Mouse (Mus musculus) liver, adult (tissue): ENCODE data around the gene Pacsin3.

Experiments
- GATA4 ChIP-seq: IDR thresholded peaks from 2 replicates; pipeline ENCODE4 v1.6.1; 2014; ENCODE audit warnings: mild to moderate bottlenecking, low read length; ENCODE audit not compliant: insufficient replicate concordance

Gene Pacsin3

DNA sequence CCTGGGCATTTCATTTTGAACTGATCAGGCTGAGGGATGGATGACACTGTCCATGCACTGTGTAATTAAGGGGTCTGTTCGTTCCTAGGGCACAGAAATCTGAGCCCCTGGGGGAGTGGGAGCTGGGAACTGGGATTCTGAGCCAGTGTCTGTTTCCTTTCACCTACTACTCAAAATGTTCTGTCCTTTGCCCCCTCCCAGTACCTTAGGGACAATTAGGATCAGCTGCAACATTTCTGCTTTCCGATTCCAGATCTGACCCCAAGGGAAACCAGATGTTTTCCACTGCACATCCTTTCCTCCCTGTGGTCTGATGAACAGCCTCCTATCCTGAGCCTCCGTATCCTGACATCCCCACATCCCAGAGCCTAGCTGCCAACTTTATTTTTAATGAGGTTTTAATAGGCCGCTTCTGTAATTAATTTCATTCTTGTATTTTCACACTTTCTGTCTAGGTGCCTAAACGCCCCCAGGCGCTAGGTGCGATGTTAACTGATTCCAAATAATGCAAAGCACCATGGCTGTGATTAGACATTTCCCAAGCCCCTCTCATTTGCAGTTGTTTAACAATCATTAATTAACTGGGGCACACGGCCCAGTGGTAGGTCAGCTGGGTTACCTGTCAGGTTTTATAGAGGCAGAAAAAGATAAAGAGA lies 901 bp upstream of the Pacsin3 start:
- no peak for TF ChIP-seq GATA4

DNA sequence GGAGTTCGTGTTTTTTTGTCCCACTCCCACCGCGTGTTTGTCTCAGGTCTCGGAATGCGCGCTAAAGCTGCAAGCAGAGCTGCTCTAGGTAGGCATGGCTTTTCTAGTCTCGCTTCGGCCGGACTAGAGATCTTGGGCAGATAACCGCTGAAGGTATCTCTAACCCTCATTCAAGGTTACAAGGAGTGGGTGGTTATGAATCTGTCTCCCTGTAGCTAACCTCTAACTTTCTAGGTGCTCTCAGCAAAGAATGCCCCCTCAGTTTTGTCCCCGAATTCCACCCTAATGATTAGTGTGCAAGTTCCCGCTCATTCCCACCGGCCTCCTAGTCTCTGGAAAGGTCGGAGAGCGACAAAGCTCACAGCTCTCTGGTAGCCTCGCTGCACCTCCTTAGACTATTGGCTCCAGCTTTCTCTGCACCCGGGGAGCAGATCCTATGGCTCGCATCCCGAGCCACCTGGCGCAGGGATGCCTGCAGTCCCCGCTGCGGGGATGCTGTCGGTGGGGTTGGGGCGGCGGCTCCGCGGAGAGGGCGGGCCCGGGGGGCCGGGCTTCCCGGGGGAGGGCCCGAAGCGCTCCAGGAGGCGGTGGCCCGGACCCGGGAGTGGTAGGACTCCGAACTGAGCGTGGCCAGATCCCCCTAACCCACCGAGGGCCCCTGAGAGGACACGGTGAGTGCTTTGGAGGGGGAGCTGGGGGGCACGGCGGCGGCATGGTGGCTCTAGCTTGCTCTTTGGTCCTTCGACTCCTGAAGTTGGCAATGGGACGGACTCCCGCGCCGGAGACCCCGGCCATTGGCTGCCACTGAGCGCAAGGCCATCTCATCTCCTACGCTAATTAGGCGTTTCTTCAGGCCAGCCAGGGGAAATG lies 737 bp downstream of the Pacsin3 start:
- no peak for TF ChIP-seq GATA4

DNA sequence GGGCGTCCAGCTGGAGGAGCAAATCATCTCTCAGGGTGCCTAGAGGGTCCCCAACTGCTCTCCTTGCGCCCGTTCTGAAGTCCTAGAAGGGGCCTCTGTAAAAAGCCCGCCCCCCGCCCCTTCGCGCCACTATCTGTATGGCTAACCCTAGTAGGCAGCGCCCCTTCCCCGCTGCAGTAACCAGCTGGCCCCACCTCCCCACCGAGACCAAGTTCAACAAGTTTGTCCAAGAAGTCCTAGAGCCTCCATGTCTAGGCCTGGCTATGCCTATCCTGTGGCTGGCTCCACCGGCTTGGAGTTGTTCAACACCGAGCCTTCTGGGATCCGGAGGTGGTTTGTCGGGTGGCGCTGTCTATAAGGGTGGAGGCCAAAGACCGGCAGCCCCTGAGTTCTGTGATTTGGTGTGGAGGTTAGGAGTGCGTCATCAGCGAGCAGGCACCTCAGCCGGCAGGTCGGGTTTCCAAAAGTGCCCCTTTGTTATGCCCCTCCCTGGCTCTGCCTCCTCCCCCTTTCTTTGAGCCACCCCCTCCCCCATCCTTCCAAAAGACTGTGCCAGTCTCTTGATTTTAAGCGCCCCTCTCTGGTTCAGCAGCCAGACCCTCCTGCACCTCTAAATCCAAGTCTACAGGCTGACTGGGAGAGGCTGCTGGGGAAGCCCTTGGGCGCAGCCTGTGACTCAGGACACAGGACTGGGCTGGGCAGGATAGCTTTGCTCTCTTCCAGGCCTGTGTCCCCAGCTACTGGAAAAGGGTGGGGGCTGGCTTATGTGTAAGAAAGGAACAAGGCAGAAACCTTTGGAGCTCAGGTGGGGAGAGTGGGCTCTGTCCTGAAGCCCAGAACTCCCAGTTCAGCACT lies 1.6 kb downstream of the Pacsin3 start:
- no peak for TF ChIP-seq GATA4

DNA sequence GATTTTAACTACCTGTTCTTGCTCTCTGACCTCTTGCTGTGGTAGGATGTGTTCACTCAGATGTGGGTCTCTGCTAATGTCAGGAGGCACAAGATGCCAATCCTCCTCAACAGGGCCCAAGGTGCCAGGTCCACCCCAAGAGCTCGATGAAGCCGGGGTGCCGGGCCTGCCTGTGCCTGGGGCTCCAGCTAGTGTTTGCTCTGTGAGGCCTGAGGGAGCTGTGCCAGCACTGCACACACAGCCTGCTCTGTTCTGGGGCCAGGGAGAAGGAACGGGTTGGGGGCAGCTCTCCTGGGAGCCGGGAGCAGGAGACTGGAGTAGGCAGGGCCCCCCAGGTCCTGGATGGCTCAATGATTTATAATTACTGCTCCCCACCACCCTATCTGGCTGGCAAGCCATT lies 2.3 kb downstream of the Pacsin3 start:
- no peak for TF ChIP-seq GATA4

DNA sequence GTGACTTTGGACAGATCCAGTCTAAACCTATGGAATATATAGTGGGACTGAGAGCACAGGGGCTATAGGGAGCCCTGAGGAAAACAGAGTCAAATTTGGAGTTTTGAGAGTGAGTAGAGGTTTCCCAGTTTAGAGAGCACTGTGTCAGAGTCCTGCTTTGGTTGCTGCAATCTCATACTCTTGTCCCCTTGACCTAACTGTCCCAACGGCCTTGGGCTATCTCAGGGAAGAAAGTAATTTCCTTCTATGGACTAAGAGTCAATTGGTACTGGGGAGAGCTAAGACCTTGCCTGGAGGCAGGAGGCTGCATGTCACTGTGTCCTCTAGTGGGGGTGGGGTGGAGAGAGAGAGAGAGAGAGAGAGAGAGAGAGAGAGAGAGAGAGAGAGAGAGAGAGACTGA lies 3.1 kb downstream of the Pacsin3 start:
- no peak for TF ChIP-seq GATA4

DNA sequence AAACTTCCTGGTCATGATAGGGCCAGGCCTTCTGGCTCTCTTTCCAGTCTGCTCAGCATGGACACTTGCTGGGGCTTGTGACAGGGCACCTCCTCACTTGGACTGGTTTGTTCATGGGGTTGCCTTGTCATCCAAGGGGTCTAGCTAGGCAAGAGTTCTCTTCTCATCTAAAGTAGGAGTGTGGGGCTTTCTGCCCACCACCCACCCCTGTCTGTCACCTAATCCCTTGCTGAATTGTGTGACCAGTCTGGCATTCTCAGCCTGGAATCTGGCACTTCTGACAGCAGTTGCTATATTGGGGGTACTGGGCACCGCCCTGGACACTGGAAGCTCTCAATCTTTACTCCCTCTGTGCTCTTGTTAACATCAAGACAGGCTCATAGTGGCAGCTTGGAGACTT lies 3.7 kb downstream of the Pacsin3 start:
- TF ChIP-seq GATA4 = no peak

DNA sequence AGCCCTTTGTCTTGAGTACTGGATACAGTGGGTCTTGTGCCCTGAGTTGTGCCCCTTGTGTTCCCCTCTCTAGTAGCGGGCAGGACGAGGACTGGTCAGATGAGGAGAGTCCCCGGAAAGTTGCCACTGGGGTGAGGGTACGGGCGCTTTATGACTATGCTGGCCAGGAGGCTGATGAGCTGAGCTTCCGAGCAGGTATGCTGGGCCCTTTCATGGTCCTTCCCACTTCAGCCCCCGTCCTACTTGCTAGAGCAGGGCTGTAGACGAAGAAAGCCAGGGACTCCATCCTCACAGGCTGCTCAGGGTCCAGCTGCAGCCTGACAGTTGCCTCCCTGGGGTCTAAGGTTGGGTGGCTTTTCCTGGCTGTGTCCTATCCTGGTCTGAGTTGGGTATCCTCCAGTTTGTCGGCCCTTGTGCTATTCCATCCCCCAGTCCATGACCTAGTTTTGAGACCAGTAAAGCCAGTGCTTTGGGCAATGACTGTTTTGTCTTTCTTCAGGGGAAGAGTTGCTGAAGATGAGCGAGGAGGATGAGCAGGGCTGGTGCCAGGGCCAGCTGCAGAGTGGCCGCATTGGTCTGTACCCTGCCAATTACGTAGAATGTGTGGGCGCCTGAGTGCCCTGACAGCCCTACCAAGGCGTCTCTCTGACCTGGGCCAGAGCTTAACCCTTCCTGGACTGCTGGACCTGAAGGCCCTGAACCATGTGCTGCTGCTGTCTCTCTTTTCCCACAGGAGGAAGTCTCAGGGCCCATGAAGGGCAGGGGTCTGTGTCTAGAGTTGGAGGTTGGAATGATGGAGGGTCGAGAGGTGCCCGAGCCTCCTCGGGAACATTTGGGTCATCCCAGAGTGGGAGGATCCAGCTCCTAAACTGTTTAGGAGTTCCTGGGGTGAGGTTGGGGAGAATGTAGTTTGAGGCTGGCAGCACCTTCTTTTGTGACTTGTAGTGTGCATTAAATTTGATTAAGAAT lies 8.2 kb downstream of the Pacsin3 start:
- TF ChIP-seq GATA4 = no peak

DNA sequence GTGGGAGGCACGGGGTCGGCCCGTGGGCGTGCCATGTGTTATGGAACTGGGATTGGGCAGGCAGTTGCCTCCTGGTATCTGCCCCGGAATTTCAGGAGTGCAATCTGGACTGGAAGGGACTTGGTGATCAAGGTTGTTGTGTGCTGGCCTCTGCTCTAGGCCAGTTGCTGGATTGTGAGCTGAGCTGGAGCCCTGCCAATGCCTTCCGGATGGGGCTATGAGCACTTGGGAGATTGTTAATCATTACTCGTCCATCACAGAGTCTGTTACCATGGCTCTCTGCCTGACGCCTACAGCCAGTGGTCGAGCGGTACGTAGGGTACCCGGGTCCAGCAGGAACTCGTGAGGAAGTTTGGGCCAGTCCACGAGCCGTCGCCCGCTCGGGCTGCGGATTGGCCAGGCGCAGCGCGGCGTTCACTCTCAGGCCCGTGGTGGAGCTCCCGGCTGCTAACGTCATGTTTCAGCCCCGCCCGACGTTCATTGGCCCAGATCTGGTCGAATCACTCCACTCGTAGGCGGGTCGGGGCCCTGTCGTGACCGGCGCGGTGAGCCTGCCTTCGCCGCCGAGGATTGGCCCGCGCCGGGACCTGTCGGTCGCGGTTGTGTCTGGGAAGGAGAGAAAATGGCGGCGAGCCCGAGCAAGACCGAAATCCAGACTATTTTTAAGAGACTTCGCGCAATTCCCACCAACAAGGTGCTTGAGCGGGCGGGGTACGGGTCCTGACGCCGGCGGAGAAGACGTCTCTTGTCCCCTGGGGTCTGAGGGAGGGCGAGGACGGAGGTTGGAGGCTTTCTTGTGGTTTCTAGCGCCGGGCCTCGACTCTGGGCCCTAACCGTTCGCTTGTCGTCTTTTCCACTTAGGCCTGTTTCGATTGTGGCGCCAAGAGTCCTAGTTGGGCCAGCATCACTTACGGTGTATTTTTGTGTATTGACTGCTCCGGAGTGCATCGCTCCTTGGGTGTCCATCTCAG lies 9.2 kb downstream of the Pacsin3 start, which contains the start of gene Arfgap2:
TSS of gene Arfgap2 (plus strand) at position 264 of the 971 bp plus-strand sequence.
- TF ChIP-seq GATA4 = peak; percentile 25; the same call in 1 of the 2 replicates

DNA sequence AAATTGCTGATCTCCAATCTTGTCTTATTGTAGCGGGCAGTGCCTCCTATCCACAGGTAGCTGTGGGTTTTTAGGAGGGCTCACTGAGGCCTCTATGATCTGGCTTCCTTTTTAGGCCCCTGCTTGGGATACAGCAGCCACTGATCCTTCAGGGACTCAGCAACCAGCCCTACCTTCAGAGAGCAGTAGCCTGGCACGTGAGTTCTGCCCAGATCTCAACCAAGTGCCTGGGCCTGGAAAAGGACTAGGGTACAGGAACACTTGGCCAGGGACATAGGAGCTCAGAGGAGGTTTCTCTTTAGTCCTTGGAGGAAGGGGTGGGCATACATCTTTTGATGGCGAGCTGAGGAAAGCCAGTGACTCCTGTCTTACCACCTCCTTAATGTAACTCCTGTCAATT lies 12.3 kb downstream of the Pacsin3 start:
- no peak for TF ChIP-seq GATA4

DNA sequence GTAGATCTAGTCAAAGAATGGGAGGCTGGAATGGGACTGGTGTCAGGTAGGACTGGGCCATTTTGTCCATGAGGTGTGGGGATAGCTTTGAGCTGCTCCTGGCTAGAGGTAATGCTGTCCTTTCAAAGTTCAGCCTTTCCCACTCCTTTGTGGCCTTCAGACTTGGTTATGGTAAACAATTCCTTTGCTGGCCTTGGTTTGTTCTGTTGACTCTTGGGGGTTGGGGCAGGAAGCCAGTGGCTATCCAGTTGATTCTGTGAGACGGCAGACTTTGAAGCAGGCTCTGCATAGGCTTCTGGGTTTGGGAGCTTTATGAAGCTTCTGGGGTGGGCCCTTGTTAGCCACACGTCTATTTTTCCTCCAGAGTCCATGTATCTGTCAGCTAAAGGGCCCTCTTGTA lies 13.0 kb downstream of the Pacsin3 start:
- no peak for TF ChIP-seq GATA4

DNA sequence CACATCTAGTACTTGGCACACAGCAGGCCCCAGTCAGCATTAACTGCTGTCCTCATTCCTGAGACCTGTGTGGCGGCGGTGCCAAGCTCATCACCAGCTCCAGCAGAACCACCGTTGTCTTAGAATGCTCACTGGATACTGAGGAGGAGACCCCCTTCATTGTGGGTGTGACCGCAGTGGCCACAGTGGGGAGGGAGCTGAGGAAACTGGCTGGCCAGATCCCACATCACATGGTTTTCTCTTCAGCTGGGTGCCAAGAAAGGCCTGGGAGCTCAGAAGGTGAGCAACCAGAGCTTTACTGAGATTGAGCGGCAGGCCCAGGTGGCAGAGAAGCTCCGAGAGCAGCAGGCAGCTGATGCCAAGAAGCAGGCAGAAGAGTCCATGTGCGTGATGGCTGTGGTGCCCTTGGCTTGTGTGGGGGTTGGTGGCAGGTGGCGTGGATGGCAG lies 14.0 kb downstream of the Pacsin3 start:
- TF ChIP-seq GATA4 = no peak

DNA sequence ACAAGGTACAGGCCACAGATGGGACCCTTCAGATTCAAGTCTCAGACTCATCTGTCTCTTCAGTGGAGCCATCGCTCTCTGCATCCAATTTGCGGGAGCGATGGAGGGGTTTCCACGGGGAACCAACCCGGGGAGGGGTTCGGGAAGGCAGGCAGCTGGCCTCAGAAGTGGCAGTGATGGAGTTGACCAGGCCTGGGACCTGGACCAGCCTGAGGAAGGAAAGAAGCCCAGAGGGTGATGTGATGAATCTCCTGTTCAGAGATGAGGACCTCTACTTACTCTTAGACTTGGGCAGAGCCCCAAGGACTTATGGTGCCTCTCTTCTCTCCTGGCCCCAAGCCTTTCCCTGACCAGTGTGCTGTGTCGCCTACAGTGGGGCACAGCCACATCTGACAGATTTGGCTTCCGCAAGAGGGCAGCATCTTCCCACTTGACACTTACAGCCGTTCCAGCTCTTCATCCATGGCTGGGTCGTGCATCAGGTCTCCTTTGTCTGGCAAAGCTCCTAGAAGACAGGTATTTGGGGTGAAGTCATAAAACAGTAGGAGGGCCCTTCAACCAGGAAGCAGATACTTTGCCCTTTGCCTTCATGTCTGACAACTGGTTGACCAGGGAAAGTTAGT lies 23.1 kb downstream of the Pacsin3 start:
- TF ChIP-seq GATA4 = no peak

DNA sequence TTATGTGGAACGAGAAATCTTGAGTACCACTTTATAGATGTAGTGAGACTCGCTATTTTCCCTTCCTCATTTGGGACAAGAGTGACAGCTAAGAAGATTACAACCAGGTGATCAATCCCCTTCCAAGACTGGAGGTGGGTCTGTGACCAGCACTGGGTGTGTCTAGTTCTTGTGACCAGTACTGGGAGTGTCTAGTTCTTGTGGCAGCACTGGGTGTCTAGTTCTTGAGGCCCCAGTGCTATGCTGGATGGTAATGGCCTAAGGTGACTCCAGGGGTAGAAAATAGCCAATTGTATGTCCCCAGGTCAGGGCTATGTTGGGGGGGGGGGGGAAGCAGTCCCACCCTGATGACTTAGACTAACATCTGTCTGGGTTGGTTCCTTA lies 23.6 kb downstream of the Pacsin3 start:
- TF ChIP-seq GATA4 = no peak
